Mouse (Mus musculus): ENCODE data around the gene Rab4a.

GRCm38 (mm10) chr8:123882412-123882811 lies 76.6 kb downstream of the Rab4a start:
- no peak for TF ChIP-seq POLR2A (IDR thresholded peaks at IDR 0.05; ENCODE audit: borderline replicate concordance, extremely low read depth, insufficient read depth, insufficient read length, poor library complexity, severe bottlenecking)
- no peak for TF ChIP-seq CTCF (IDR thresholded peaks at IDR 0.05; ENCODE audit: borderline replicate concordance, extremely low read depth, insufficient read depth, insufficient read length)

Data from brain, embryonic 14.5 days (tissue).